Mouse (Mus musculus): ENCODE measurements at regions not wholly inside any gene's neighbourhood (a gene's known extent, or its start where the extent isn't known, plus 50 kb on each side); places are given as distances from the start of the nearest gene placed in this dataset.

DNA sequence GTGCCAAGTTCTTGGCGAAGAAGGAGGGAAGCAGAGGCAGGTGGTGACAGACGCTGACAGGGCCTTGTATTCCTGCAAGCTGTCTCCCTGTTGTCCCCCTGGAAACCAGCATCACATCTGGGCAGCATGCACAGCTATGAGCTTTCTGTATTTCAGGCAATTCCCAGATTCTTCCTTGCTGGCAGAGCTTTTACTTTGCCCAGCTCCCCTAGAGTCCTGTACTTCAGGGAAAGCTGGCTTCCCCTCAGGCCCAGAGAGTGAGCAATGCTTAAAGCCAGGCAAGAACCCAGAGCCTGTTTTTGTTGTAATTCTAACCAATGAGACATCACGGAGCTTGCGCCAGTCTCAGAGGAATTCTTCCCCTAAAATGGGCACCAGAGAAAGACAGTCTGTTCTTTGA lies 238.3 kb upstream of the Gm4791 start:
- DNase-seq (ENCODE audit: low spot score) (no peak), ATAC-seq (ENCODE audit: extremely low read depth, insufficient number of reproducible peaks, low FRiP score, poor library complexity, severe bottlenecking) (no peak)
- Histone ChIP-seq H3K4me3 (ENCODE audit: low read depth, low read length) (no peak overlapping the region), H3K9me3 (replicated peaks) (peaks cover 33% of the 10 kb centered on the region), H3K27me3 (ENCODE audit: insufficient read depth, low read length) (no peaks in the 10 kb centered on the region), H3K4me1 (ENCODE audit: insufficient read depth, low read depth, low read length) (no peaks in the 10 kb centered on the region), H3K36me3 (replicated peaks) (no peaks in the 10 kb centered on the region)
- TF ChIP-seq CTCF (IDR thresholded peaks at IDR 0.05; ENCODE audit: low read depth, low read length) (no peak), GATA1 (IDR thresholded peaks at IDR 0.05; ENCODE audit: borderline replicate concordance, low read length) (no peak)

DNA sequence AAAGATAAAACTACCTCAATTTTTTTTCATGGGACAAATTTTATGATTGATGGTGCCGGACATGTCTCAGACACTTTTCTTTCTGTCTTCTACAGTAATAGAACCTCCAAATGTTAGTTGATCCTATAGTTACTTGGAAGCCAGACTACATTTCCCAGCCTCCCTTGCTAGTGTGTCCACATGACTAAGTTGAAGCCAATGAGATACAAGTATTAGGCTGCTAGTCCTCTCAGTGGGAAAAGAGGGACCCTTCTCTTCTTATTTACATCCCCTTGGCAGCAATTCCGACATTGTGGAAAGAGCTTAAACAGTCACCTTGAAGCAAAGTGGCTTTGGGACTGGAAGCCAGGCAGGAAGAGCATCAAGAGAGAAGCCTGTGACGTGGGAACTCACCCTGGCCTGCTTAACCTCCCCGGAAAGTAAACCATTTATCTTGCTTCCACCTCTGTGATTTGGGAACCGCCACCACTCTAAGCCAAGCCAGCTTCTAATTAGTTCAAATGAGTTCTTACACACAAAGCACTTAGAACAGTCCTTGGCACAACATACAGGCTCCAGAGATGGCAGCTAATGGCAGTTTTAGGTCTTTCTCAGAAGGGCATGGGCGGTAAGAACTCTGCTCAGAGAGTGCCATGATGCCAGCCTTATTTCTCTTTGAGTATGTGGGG lies 241.4 kb upstream of the Gm4791 start:
- no peaks in the 10 kb centered on the region for H3K4me1 ChIP-seq (ENCODE audit: insufficient read depth, low read depth, low read length)
- DNase-seq (ENCODE audit: low spot score) = no peak
- no peaks in the 10 kb centered on the region for H3K27me3 ChIP-seq (ENCODE audit: insufficient read depth, low read length)
- no peak overlapping the region for H3K4me3 ChIP-seq (ENCODE audit: low read depth, low read length)
- no peaks in the 10 kb centered on the region for H3K36me3 ChIP-seq (replicated peaks)
- no peak for TF ChIP-seq GATA2 (IDR thresholded peaks at IDR 0.05; ENCODE audit: borderline replicate concordance, low read depth, low read length)
- no peak for TF ChIP-seq CTCF (IDR thresholded peaks at IDR 0.05; ENCODE audit: low read depth, low read length)
- no peak for TF ChIP-seq GATA1 (IDR thresholded peaks at IDR 0.05; ENCODE audit: borderline replicate concordance, low read length)
- no peak for TF ChIP-seq TAL1 (conservative IDR thresholded peaks at IDR 0.05; ENCODE audit: low read depth, low read length)
- TF ChIP-seq POLR2AphosphoS5 (IDR thresholded peaks at IDR 0.05; ENCODE audit: insufficient replicate concordance, low read depth, low read length) = no peak
- no peak for ATAC-seq (ENCODE audit: extremely low read depth, insufficient number of reproducible peaks, low FRiP score, poor library complexity, severe bottlenecking)
- peaks cover 46% of the 10 kb centered on the region for H3K9me3 ChIP-seq (replicated peaks)

DNA sequence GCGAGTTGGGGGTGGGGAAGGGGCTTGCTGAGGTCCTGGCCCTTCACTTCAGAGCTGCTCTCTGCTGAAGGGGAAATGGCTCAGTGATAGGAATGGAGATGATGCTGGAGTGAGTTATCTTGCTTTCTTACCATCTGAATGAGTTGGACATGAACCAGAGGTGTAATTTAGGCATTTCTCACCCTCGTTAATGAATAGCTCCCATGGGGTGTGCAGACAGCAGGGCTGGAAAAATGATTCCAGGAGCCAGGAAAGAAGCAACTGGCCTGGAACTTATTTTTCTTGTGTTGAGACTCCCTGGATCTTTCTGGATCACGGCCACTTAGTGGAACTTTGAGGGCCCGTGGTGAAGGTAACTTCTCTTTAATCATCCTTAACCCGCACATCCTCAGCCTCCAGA lies 246.6 kb upstream of the Gm4791 start:
- H3K4me1 ChIP-seq (ENCODE audit: insufficient read depth, low read depth, low read length) = no peaks in the 10 kb centered on the region
- no peak overlapping the region for H3K4me3 ChIP-seq (ENCODE audit: low read depth, low read length)
- no peaks in the 10 kb centered on the region for H3K27me3 ChIP-seq (ENCODE audit: insufficient read depth, low read length)
- DNase-seq (ENCODE audit: low spot score) (no peak), ATAC-seq (ENCODE audit: extremely low read depth, insufficient number of reproducible peaks, low FRiP score, poor library complexity, severe bottlenecking) (no peak)
- peaks cover 59% of the 10 kb centered on the region for H3K9me3 ChIP-seq (replicated peaks)
- no peak for TF ChIP-seq TAL1 (conservative IDR thresholded peaks at IDR 0.05; ENCODE audit: low read depth, low read length)
- TF ChIP-seq GATA1 (IDR thresholded peaks at IDR 0.05; ENCODE audit: borderline replicate concordance, low read length) = no peak
- no peak for TF ChIP-seq GATA2 (IDR thresholded peaks at IDR 0.05; ENCODE audit: borderline replicate concordance, low read depth, low read length)
- TF ChIP-seq CTCF (IDR thresholded peaks at IDR 0.05; ENCODE audit: low read depth, low read length) = no peak
- TF ChIP-seq POLR2AphosphoS5 (IDR thresholded peaks at IDR 0.05; ENCODE audit: insufficient replicate concordance, low read depth, low read length) = no peak
- no peaks in the 10 kb centered on the region for H3K36me3 ChIP-seq (replicated peaks)

DNA sequence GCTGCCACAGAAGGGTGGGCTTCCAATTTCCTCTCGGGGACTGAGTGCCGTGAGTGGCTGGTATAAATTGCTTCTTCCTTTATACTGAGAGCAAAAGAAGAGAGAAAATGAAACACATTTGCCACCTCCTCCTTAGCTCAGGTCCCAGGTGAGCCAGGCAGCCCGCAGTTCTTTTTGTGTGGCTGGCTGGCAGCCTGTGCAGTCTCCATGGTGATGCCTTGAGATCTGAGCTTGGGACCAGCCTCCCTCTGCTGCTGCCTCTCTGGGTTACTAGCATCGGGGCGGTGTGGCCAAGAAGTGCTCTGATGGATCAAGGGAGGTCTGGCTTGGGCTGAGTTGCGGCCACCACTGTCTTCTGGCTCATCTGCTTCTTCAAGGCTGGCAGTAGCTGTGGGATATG lies 249.1 kb upstream of the Gm4791 start:
- no peaks in the 10 kb centered on the region for H3K27me3 ChIP-seq (ENCODE audit: insufficient read depth, low read length)
- DNase-seq (ENCODE audit: low spot score) = no peak
- no peak overlapping the region for H3K4me3 ChIP-seq (ENCODE audit: low read depth, low read length)
- H3K4me1 ChIP-seq (ENCODE audit: insufficient read depth, low read depth, low read length) = no peaks in the 10 kb centered on the region
- no peaks in the 10 kb centered on the region for H3K36me3 ChIP-seq (replicated peaks)
- peaks cover 70% of the 10 kb centered on the region for H3K9me3 ChIP-seq (replicated peaks)
- no peak for ATAC-seq (ENCODE audit: extremely low read depth, insufficient number of reproducible peaks, low FRiP score, poor library complexity, severe bottlenecking)
- TF ChIP-seq GATA2 (IDR thresholded peaks at IDR 0.05; ENCODE audit: borderline replicate concordance, low read depth, low read length) (no peak), POLR2AphosphoS5 (IDR thresholded peaks at IDR 0.05; ENCODE audit: insufficient replicate concordance, low read depth, low read length) (no peak), TAL1 (conservative IDR thresholded peaks at IDR 0.05; ENCODE audit: low read depth, low read length) (no peak), CTCF (IDR thresholded peaks at IDR 0.05; ENCODE audit: low read depth, low read length) (no peak), GATA1 (IDR thresholded peaks at IDR 0.05; ENCODE audit: borderline replicate concordance, low read length) (no peak)

DNA sequence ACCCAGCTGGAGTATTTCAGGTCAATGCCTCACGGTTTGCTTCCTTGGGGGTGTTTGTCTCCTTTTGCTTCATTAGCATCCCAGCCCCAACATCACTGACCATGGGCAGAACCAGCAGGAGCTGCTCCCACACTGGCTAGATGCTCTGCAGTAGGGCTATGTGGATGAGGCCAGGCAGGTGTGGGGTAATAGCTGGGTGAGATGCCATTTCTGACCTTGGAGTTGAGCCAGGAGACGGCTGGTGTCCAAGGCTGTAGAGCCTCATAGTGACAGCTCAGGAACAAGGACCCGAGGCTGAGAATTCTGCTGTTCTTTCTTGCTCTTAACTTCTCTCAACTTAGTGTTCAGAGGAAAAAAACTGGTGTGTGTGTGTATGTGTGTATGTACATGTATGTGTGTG lies 252.3 kb upstream of the Gm4791 start:
- no peaks in the 10 kb centered on the region for H3K4me1 ChIP-seq (ENCODE audit: insufficient read depth, low read depth, low read length)
- DNase-seq (ENCODE audit: low spot score) (no peak), ATAC-seq (ENCODE audit: extremely low read depth, insufficient number of reproducible peaks, low FRiP score, poor library complexity, severe bottlenecking) (no peak)
- no peaks in the 10 kb centered on the region for H3K27me3 ChIP-seq (ENCODE audit: insufficient read depth, low read length)
- TF ChIP-seq CTCF (IDR thresholded peaks at IDR 0.05; ENCODE audit: low read depth, low read length) = no peak
- no peak for TF ChIP-seq GATA1 (IDR thresholded peaks at IDR 0.05; ENCODE audit: borderline replicate concordance, low read length)
- no peak for TF ChIP-seq POLR2AphosphoS5 (IDR thresholded peaks at IDR 0.05; ENCODE audit: insufficient replicate concordance, low read depth, low read length)
- TF ChIP-seq GATA2 (IDR thresholded peaks at IDR 0.05; ENCODE audit: borderline replicate concordance, low read depth, low read length) = no peak
- TF ChIP-seq TAL1 (conservative IDR thresholded peaks at IDR 0.05; ENCODE audit: low read depth, low read length) = no peak
- no peaks in the 10 kb centered on the region for H3K36me3 ChIP-seq (replicated peaks)
- no peak overlapping the region for H3K4me3 ChIP-seq (ENCODE audit: low read depth, low read length)
- peaks cover 53% of the 10 kb centered on the region for H3K9me3 ChIP-seq (replicated peaks)

DNA sequence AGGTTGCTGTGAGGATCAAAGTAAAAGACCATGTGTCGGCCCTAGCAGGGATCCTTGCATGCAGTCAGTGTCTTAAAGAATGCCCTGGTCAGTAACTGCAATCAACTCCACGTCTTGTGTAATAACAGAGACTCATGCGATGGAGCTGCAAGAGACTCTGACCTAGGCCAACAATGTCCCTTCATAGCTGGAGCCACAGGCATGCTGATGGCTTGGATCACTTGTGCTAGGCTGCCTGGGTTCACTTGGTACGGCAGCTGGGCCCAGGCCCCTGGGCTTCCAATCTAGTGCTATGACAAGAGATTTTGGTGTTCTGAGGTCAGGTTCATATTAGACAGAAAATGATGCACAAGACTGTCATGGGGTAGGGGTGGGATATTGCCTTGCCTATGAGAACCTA lies 258.0 kb upstream of the Gm4791 start:
- no peak for TF ChIP-seq GATA1 (IDR thresholded peaks at IDR 0.05; ENCODE audit: borderline replicate concordance, low read length)
- TF ChIP-seq GATA2 (IDR thresholded peaks at IDR 0.05; ENCODE audit: borderline replicate concordance, low read depth, low read length) = no peak
- DNase-seq (ENCODE audit: low spot score) (no peak), ATAC-seq (ENCODE audit: extremely low read depth, insufficient number of reproducible peaks, low FRiP score, poor library complexity, severe bottlenecking) (no peak)
- Histone ChIP-seq H3K9me3 (replicated peaks) (peaks cover 56% of the 10 kb centered on the region), H3K36me3 (replicated peaks) (no peaks in the 10 kb centered on the region), H3K4me1 (ENCODE audit: insufficient read depth, low read depth, low read length) (no peaks in the 10 kb centered on the region), H3K4me3 (ENCODE audit: low read depth, low read length) (no peak overlapping the region), H3K27me3 (ENCODE audit: insufficient read depth, low read length) (no peaks in the 10 kb centered on the region)

DNA sequence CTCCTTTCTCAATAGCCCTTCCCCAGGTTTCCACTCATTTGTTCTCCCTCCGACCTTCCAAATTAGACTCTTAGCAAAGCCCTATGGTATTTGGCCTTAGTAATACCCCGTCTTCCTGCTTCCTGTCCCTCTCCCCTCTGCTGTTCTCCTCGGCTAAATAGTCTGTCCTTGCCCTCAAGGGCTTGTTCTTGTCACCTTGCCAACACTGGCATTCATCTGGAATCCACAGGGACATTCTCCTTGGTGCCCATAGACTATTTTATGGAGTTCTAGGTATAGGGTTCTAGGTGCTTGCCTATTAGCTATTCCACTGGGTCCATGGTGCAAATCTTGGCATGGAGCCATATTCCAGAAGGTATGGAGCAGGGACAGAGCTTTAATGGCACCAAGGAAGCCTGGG lies 259.2 kb upstream of the Gm4791 start:
- DNase-seq (ENCODE audit: low spot score) (no peak), ATAC-seq (ENCODE audit: extremely low read depth, insufficient number of reproducible peaks, low FRiP score, poor library complexity, severe bottlenecking) (no peak)
- H3K9me3 ChIP-seq (replicated peaks) = peaks cover 56% of the 10 kb centered on the region
- H3K4me3 ChIP-seq (ENCODE audit: low read depth, low read length) = no peak overlapping the region
- H3K4me1 ChIP-seq (ENCODE audit: insufficient read depth, low read depth, low read length) = no peaks in the 10 kb centered on the region
- H3K36me3 ChIP-seq (replicated peaks) = no peaks in the 10 kb centered on the region
- TF ChIP-seq GATA2 (IDR thresholded peaks at IDR 0.05; ENCODE audit: borderline replicate concordance, low read depth, low read length) (no peak), CTCF (IDR thresholded peaks at IDR 0.05; ENCODE audit: low read depth, low read length) (no peak), TAL1 (conservative IDR thresholded peaks at IDR 0.05; ENCODE audit: low read depth, low read length) (no peak), GATA1 (IDR thresholded peaks at IDR 0.05; ENCODE audit: borderline replicate concordance, low read length) (no peak), POLR2AphosphoS5 (IDR thresholded peaks at IDR 0.05; ENCODE audit: insufficient replicate concordance, low read depth, low read length) (no peak)
- H3K27me3 ChIP-seq (ENCODE audit: insufficient read depth, low read length) = no peaks in the 10 kb centered on the region
